Mouse (Mus musculus): ENCODE results near the gene Stxbp5. TPM values are rescaled to one million over a fixed set of nuclear protein-coding genes. Genes with fewer than 3 reads are reported as not detected.

Stxbp5 gene
- total and polyA plus RNA-seq, 3 experiments: 12.3 to 82.2 (median 19.6) TPM

DNA sequence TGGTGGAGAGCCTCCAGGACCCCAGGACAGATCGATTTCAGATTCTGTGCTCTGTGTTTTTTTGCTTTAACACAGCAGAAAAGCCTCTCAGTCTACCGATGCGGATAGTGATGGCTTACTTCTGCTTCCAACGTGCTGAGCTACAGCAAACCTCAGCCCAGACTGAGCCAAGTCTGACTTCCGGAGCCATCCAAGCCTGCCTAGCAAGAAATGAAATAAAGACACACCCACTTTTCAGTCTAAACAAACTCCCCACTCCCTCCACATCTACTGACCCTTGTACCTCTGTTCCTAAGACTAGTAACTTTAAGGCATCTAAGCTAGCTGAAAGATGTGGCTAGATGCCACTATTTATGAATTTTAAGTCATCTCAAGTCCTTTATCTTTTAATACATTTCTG is 182.8 kb downstream of the Stxbp5 start:
- no peak overlapping the region for H3K9ac ChIP-seq (ENCODE audit: control insufficient read depth, low read depth, low read length, poor library complexity, severe bottlenecking)
- H3K4me1 ChIP-seq (ENCODE audit: control insufficient read depth in 1 of 2, insufficient read depth in 2 of 2, low read length in 2 of 2): no peaks in the 10 kb centered on the region
- no peaks in the 10 kb centered on the region for H3K9me3 ChIP-seq (replicated peaks; ENCODE audit: insufficient read depth, low read length)
- no peaks in the 10 kb centered on the region for H3K79me2 ChIP-seq (ENCODE audit: control insufficient read depth, insufficient read depth, low read length, poor library complexity)
- no peak overlapping the region for H3K27ac ChIP-seq (ENCODE audit: control insufficient read depth, low read depth, low read length)
- no peaks in the 10 kb centered on the region for H3K36me3 ChIP-seq (ENCODE audit: control insufficient read depth in 1 of 2, insufficient read depth in 2 of 2, low read length in 2 of 2)
- no peak for DNase-seq (ENCODE audit: low read depth, low spot score)
- H3K4me3 ChIP-seq (ENCODE audit: control insufficient read depth in 1 of 2, insufficient read depth in 1 of 2, low read depth in 2 of 2, low read length in 2 of 2): no peak overlapping the region
- H3K27me3 ChIP-seq (ENCODE audit: control insufficient read depth in 1 of 2, insufficient read depth in 2 of 2, low read length in 2 of 2): no peaks in the 10 kb centered on the region
- no peak for TF ChIP-seq CHD2 (IDR thresholded peaks at IDR 0.05; ENCODE audit: low read length)
- no peak for TF ChIP-seq MAX (IDR thresholded peaks at IDR 0.05; ENCODE audit: low read length)
- TF ChIP-seq RCOR1 (IDR thresholded peaks at IDR 0.05; ENCODE audit: low read depth, low read length): no peak
- TF ChIP-seq NRF1 (IDR thresholded peaks at IDR 0.05; ENCODE audit: insufficient read depth, low read depth, low read length, poor library complexity, severe bottlenecking): no peak
- TF ChIP-seq TAL1 (IDR thresholded peaks at IDR 0.05; ENCODE audit: low read length): no peak
- no peak for TF ChIP-seq HCFC1 (IDR thresholded peaks at IDR 0.05; ENCODE audit: low read depth, low read length)
- TF ChIP-seq MAZ (IDR thresholded peaks at IDR 0.05; ENCODE audit: low read depth, low read length): no peak
- no peak for TF ChIP-seq JUND (IDR thresholded peaks at IDR 0.05; ENCODE audit: low read depth, low read length)
- TF ChIP-seq RAD21 (IDR thresholded peaks at IDR 0.05; ENCODE audit: low read depth, low read length): no peak
- no peak for TF ChIP-seq MXI1 (IDR thresholded peaks at IDR 0.05; ENCODE audit: low read depth, low read length)
- no peak for TF ChIP-seq GABPA (IDR thresholded peaks at IDR 0.05; ENCODE audit: low read depth, low read length)
- no peak for TF ChIP-seq MEF2A (IDR thresholded peaks at IDR 0.05; ENCODE audit: extremely low read depth, insufficient replicate concordance, low read depth, low read length, poor library complexity, severe bottlenecking)
- no peak for TF ChIP-seq SMC3 (IDR thresholded peaks at IDR 0.05; ENCODE audit: low read depth, low read length)
- no peak for TF ChIP-seq ZKSCAN1 (IDR thresholded peaks at IDR 0.05; ENCODE audit: low read depth, low read length)
- no peak for TF ChIP-seq TCF12 (IDR thresholded peaks at IDR 0.05; ENCODE audit: low read depth, low read length)
- TF ChIP-seq NELFE (IDR thresholded peaks at IDR 0.05; ENCODE audit: low read depth, low read length): no peak
- no peak for TF ChIP-seq POLR2AphosphoS5 (IDR thresholded peaks at IDR 0.05; ENCODE audit: borderline replicate concordance, low read depth, low read length)
- TF ChIP-seq POLR2A (IDR thresholded peaks at IDR 0.05; ENCODE audit: control insufficient read depth in 1 of 2, insufficient read depth in 1 of 2, low read depth in 1 of 2, low read length in 2 of 2, poor library complexity in 1 of 2): no peak
- no peak for TF ChIP-seq USF1 (IDR thresholded peaks at IDR 0.05; ENCODE audit: low read depth, low read length)
- TF ChIP-seq SIN3A (IDR thresholded peaks at IDR 0.05; ENCODE audit: low read length): no peak

Other genes starting within 250 kb of the Stxbp5 start
- not detected in 2 replicates for gene Samd5, start 225.9 kb downstream of the Stxbp5 start, total RNA-seq (2012; rRNA removed)
- gene Samd5, start 225.9 kb downstream of the Stxbp5 start, polyA plus RNA-seq (2012; ENCODE audit: insufficient read depth in 1 of 2, insufficient read length in 2 of 2, low read depth in 1 of 2, low replicate concordance in 2 of 2, missing spikeins in 1 of 2): under 1 TPM in 1 of 2 experiments, not detected in 1; 0.01 TPM

Measured in MEL (cell line).